Mouse (Mus musculus) spleen, postnatal 14 days (tissue): ENCODE data around the gene Scly.

Source experiments
- DNase-seq, 2 experiments: peaks; one replicate each; pipeline ENCODE4 v3.0.0; 2021 to 2022; ENCODE audit warnings: low spot score in 2 of 2

Scly gene

GRCm38 (mm10) chr1:91299707-91300426 is 1.7 kb downstream of the Scly start:
- peak in 1 of 2 experiments; percentile 37 for DNase-seq

- no peak for DNase-seq
These were observed 3.2 kb downstream of the Scly start for GRCm38 (mm10) chr1:91301206-91301920.

DNA sequence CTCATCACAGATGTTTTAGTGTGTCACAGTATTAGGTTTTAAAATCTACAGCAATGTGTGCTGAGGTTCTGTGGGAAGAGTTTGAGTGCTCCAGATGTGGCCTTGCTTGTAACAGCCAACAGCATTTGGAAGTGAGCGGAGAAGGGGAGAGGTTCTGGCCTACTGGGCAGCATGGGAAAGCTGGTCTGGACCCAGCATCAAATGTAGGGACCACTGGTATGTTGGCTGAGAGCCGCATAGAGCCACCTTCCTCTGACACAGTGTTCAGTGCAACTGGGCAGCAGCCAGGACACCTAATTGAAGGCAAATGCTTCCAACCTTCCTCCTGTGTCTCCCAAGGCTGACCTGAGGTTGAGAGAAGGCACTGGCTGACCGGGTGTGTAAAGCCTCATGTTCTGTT is 3.9 kb downstream of the Scly start:
- DNase-seq, result no peak

DNA sequence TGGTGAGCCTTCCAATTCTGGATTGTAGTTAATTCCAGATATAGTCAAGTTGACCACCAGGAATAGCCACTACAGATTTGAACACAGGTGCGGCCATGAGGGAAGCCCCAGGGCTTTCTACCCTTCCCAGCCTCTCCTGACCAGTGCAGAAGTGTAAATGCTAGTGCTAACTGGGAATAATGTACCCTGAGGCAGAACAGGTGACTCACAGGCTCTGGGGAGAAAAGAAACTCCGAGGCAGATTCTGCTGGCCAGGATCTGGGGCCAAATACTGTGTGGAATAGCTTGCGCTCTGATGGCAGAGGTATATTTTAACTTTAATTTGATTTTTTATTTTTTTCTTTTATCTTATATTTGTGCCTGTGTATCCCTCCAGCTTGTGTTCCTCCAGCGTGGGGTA is 6.5 kb downstream of the Scly start:
- DNase-seq, result no peak

DNA sequence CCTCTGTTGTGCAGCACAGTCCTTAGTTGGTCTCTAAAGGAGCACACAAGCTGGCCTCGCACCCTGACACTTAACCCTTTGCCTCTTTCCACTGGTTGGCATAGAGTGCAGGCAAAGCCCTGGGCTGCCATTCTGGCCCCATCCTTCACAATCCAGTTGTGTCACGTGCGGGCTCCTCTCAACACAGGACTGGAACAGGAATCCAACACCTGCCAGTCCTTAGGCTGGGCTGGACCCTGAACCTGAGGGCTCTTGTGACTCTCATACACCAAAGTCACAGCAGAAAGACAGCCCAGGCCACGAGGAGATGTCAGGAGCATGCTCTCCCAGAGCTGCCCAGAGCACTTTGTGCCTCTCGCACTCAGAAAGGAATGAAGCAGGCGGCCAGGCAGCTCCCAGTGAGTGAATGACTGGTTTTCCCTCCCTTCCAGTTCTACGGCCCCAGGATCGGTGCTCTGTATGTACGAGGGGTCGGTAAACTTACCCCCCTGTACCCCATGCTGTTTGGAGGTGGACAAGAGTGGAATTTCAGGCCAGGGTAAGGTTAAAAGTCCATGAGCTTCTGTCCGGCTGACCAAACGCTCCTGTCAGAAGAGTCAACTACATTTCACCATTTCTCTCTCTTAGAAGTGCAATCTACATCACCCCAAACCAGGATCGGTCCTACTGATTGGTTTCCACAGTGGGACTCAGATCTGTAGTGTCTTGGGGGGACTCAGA is 11.4 kb downstream of the Scly start:
- no peak for DNase-seq

DNA sequence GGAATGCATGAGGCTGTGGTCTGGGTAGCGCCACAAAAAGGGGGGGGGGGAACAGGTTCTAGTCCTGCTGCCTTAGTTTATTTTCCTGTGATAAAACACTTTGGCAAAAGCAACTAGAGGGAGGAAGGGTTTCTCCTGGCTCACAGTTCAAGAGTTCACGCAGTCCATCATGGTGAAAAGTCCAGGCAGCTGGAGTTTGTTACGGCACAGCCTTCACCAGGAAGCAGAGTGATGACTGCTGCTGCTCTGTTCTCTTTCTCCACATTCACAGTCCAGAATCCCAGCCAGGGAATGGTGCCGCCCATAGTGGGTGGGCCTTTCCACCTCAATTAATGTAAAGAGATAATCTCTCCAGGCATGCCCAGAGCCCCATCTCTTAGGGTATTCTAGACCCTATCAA is 14.1 kb downstream of the Scly start:
- no peak for DNase-seq

GRCm38 (mm10) chr1:91313251-91313650 is 15.1 kb downstream of the Scly start:
- DNase-seq, result no peak

DNA sequence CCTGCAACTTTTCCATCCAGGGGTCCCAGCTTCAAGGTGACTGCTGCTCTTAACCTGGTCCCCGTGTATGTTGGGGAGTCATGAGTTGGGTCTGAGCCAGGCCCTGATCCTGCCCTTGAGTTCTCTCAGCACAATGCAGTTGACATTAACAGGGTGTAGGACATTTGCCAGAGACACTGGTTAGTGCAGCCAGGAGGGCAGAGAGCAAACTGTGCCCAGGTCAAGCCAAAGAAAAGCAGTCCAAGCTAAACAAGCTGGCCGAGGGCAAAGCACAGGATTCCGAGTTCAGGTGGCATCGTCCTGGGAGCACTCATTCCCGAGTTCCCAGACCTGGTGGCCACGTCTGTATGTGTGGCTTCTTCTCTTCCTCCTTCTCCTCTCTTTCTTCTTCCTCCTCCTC is 19.5 kb downstream of the Scly start:
- DNase-seq, result no peak

DNA sequence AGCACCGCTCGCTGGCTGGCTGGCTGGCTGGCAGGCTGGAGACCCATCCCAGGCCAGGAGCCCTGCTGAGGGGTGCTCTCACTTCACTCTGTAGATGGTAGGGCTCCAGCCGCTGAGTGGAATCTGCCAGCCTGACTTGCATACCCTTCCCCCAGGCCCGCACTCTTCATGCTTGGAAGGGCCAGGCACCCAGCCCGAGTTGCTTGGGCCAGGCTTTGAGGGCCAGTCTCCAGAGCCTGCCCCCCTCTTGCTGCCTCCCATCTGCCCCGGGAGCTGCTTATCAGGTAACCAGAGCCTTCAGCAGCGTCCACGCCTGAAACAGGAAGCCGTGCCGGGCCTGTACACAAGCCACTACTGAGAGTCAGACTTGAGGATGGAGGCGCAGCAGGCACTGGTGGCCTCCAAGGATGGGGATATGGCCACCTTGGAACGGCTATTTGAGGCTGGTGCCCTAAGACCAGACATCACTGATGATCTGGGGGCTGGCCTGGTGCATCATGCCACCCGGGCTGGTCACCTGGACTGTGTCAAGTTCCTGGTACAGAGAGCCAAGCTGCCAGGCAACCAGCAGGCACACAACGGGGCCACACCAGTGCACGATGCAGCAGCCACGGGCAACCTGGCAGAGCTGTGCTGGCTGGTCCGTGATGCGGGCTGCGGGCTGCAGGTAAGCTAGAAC is 23.8 kb downstream of the Scly start, which contains the start of gene Espnl:
Gene Espnl (plus strand): TSS at position 316 of the 679 bp plus-strand sequence.
- no peak for DNase-seq

- no peak for DNase-seq
These were observed 26.5 kb downstream of the Scly start for GRCm38 (mm10) chr1:91324646-91325045.

DNA sequence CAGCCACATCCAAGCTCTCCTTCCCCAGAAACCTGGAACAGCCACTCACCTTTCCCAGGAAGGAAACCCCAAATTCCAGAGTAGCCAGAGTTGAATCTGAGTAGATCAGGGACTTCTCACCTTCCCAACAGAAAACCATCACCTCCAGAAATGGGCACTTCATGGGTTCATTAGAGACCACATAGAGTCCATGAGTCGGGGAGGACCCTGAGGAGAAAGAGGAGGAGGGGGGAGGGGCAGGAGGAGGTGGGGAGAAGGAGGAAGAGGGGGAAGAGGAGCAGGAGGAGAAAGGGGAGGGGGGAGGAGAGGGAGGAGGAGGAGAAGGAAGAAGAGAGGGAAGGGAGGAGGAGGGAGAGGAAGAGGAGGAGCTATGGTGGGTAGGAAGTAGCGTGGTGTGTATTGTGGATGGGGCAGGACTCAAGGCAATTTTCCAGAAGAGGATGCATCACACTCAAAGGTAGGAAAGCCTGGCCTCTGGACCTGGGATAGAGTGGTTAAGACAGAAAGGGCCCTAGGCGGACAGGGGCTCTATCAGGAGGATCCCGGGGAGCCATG is 27.4 kb downstream of the Scly start:
- no peak for DNase-seq

DNA sequence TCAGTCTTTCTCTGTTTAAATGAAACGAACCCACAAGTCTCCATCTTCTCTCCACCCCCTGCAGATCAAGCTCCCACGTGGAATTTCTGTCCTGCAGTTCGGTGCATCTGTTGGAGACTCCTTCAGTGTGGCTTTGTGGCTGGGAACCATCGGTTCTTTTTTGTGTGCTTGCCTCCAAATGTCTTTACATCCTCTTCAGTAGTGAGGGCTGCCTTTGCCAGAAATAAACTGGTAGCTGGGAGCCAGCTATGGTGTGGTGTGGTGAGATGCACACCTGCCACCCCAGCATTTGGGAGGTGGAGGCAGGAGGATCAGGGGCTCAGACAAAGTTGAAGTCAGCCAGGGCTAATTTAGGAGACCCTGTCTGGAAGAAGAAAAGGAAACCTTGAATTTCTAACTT is 34.0 kb downstream of the Scly start:
- no peak for DNase-seq

DNA sequence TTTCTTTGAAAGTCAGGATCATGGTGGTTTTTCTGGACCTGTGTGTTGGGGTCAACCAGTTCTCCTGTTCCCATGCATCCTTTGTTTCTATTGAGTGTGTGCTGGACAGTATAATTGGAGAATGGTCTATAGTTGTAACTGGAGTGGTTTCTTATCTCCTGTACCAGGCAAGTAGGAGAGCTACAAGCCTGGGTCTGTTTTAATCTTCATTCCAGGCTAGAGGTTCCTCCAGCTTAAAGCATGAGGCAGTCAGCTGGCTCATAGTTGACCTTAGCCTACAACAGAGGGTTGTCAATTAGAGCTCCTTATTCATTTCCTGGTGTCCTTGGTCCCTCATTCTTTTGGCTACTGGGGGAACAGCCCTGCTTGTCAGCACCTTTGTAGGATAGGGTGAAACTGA is 35.4 kb downstream of the Scly start:
- DNase-seq, result no peak

GRCm38 (mm10) chr1:91337355-91337754 is 39.2 kb downstream of the Scly start:
- DNase-seq, result no peak

DNA sequence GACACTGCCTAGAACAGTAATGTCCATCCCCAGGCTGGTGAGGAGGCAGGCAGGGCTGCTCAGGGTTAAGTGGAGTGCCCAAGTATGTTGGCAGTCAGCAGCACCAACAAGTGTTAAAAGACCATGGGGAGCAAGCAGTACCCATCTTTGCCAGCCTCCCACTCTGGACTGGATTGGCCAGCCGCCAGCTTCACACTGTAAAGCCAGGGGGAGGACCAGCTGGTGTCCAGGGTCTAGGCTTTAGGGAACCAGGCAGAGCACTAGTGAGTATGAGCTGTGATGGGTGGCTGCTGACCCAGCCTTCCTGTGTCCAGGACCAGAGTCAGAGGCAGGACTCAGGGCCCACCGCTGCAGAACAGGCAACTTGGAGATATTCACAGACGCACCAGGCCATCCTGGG is 45.9 kb downstream of the Scly start:
- DNase-seq, result no peak

GRCm38 (mm10) chr1:91344921-91345685 is 47.0 kb downstream of the Scly start:
- DNase-seq, result no peak

GRCm38 (mm10) chr1:91346892-91347291 is 48.8 kb downstream of the Scly start:
- DNase-seq, result peak; percentile 35 to 64

DNA sequence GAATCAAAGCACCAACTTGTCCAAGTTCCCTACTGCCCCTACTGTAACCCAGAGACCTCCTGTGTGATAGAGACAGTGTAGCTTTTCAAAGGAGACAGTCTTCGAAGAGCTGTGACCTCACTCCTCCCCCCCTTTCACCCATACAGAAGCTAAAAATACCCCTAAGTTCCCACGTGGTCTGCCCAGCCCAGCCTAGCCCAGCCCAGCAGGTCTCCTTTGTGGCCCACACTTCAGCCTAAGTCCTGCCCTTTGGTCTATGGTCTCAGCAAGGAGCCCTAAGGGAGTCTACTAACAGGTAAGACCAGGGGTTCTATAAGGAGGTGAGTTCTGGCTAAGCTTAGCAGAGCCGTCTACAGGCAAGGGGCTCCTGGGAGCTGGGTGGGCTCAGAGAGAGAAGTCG is 52.7 kb downstream of the Scly start, which contains the start of gene Klhl30:
Gene Klhl30 (plus strand): TSS at position 176 of the 400 bp plus-strand sequence.
- DNase-seq, result no peak

- no peak for DNase-seq
These were observed 53.1 kb downstream of the Scly start for GRCm38 (mm10) chr1:91351249-91351648.

DNA sequence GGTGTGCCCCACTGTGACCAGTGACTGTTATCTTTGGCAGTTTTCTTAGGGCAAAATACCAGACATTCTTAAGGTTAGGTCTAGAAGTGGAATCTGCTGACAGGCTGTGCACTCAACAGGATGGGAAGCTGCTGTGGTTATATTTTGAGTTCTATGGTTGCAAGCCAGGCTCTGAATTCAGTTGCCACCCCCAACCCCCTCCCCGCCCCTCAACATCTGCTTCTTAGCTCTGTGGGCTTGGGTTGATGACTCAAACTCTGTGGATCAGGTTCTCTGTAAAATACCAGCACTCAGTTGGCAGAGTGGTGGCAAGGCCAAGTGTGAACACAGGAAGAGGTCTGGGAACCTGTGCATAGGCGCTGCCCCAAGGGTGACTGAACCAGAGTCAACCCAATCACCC is 54.1 kb downstream of the Scly start:
- DNase-seq, result no peak

- no peak for DNase-seq
These were observed 58.0 kb downstream of the Scly start for GRCm38 (mm10) chr1:91356105-91356504.
